Mouse (Mus musculus): ENCODE results near the gene Adk.
A peak's percentile ranks its signal among the peaks of the same experiment; 100 is the strongest.

GRCm38 (mm10) chr14:21143406-21144115 lies 91.2 kb downstream of the Adk start:
- TF ChIP-seq POLR2A (IDR thresholded peaks at IDR 0.05; ENCODE audit: insufficient read depth, low read depth, low read length) (no peak), EP300 (IDR thresholded peaks at IDR 0.05; ENCODE audit: insufficient read depth, low read depth, low read length) (no peak), CTCF (IDR thresholded peaks at IDR 0.05) (peak; percentile 68)

Data from heart, adult 2 months (tissue).